Mouse (Mus musculus): Measurements from ENCODE around the gene Vstm5.
"Not testable (repeated sequence)": the region's sequence is repeated elsewhere in the genome, so short reads cannot be mapped to it uniquely, and the experiment has no call there.

Vstm5 gene

DNA sequence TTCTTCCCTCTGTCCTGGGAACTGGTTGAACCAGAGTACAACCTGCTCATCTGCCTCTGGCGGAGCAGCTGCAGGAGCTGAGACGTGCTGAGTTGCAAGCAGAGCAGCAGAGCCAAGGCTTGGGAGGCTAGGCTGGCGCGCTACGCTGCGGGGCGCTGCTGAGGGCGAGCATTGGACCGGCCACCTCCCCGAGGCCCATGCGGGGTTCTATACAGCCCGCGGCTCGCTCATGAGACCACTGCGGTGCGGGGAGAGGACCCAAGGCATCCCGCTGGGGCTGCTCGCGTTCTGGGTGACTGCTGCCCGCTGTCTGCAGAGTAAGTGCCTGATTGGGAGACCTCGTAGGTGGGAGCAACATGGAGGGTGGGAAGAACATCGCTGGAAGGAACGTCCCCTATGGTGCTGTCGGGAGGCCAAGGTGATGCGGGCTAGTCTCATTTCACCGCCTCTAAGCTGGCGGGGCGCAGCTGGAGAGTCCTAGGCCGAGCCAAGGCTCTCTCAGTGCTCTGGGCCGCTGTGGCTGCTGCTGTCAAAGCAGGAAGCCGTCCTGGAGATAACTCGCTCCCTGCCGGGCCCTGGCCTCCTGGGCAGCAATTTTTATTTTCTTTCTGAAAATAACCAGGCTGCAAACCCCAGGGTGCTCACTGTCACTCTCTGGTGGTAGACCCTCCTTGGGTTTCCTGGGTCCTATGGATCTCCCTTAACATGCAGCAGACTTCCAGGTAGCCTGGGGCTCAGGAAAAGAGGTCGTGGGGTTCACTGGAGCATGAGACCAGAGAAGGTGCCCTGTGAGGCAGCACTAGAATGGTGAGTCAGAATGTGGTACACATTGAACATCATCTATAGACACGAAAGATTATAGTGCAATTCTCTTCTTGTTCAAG lies at the start of gene Vstm5:
Gene Vstm5, plus strand, starts transcription at position 4 of the 884 bp plus-strand sequence.
- peak; percentile 43 for DNase-seq

GRCm38 (mm10) chr9:15194806-15195205 lies 44.0 kb upstream of the Vstm5 start:
- not testable (repeated sequence) for DNase-seq

DNA sequence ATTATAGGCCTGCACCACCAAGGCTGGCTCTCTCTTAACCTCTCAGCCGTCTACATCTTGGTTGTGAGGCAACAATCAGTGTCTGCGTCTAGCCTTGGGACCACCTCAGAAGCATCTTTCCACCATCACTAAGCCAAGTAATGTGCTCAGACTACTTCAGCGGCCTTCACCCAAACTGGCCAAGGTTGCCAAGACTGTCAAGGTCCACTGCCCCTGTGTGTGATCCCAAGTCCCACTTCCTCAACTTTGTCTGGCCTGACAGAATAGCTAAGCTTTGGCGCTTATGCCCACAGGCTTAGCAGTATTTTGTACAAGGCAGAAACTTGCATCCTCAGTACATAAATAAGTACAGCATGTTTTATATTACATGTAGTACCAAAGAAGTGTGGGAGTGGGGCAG lies 32.2 kb upstream of the Vstm5 start:
- DNase-seq = no peak

GRCm38 (mm10) chr9:15209320-15209719 lies 29.5 kb upstream of the Vstm5 start:
- no peak for DNase-seq

DNA sequence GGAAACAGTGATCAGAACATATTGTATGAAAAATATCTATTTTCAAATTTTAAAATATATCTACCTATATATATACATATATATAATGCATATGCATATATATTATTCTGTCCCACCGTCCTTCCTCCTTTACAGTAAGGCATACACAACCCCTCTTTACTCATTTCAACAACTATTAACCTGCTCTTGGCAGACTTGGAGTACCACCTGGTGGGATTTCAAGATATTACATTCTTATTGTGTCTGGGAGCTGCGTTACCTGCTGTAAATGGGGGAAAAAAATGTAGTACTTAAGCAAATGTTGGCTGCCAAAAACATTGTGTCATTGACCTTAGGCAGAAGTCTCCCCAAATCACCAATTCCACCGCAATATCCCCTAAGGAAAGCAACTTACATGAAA lies 27.0 kb upstream of the Vstm5 start:
- DNase-seq = no peak

GRCm38 (mm10) chr9:15213695-15214094 lies 25.1 kb upstream of the Vstm5 start:
- DNase-seq = no peak

- no peak for DNase-seq
Observed at GRCm38 (mm10) chr9:15224912-15225311, 13.9 kb upstream of the Vstm5 start.

GRCm38 (mm10) chr9:15232445-15232844 lies 6.4 kb upstream of the Vstm5 start:
- no peak for DNase-seq

GRCm38 (mm10) chr9:15233604-15234003 lies 5.2 kb upstream of the Vstm5 start:
- no peak for DNase-seq

DNA sequence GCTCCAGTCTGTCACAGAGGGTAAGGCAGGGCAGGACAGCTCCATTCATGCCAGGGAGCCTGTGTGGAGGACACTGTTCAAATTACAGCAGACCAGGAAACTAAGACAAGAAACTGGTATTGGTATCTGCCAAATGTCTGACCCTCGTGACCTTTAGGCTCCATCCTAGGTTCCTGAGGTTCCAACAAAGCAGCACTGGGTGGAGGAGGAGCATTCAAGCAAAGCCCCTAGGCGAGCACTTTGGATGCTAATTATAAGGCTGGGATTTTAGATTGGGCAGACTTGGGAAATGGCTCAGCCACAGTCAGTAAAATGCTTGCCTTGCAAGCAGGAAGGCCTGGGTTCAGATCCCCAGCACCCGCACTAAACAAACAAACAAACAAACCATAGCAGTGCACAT lies 2.9 kb upstream of the Vstm5 start:
- no peak for DNase-seq

DNA sequence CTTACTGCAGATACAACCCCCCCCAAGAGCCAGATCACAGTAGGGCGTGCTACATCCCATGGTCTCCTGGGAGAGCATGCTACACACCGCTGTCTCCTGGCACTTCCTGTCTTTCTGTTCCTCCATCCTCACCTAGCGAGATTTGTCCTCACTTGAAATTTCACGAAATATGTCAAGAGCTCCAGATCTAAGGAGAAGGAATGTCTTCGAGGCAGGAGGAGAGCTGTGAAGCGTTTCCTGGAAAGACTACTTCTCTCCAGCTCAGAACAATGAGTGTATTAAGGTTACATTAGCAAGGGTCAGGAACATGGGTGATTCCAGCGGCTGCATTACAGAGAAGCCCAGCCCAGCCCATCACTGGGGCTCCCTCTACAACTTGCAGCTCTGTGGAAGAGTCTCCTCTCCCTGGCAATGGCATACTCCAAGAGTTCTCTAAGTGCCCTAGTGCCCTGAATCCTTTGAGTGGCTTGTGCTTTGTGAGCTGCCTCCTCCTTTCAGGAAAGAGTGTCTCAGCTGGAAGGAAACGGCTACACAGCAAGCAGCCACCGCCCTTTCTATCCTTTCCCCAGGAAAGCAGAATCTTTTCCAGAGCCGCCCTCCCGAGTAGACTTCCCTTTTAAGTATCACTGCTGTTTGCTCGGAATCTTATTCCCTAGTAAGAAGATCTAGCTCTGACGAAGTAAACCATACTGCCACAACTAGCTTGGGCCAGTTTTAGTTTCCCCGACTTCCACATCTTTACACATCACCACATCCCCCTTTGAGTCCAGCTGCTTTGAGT lies 1.1 kb upstream of the Vstm5 start:
- DNase-seq = no peak

DNA sequence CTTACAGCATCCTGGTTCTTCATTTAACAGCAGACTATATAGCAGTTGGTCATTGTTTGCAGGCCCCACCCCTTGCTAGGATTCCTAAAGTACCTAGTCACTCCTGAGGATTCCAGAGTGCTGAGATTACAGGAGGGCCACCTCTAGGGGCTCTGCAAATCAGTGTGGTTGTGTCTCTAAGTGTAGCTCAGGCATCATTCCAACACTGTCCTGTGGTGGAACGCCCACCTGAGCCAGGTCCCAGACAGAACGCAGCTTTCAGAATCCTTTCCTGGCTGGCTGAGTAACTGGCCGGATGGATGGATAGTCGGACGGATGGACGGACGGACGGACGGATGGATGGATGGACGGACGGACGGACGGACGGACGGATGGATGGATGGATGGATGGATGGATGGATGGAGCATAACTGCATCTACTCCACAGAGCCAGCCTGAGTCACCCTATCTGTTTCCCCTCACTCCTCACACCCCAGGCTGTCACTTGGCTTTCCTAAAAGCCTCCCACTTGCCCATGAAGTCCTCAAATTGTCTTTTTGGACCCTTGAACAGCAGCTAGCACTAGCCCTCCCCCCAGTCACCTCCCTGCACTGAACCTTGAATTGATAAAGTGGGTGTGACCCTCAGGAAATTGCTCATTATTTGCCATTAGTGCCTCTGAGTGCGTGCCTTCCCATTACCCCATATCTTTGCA lies 401 bp upstream of the Vstm5 start:
- DNase-seq = no peak

DNA sequence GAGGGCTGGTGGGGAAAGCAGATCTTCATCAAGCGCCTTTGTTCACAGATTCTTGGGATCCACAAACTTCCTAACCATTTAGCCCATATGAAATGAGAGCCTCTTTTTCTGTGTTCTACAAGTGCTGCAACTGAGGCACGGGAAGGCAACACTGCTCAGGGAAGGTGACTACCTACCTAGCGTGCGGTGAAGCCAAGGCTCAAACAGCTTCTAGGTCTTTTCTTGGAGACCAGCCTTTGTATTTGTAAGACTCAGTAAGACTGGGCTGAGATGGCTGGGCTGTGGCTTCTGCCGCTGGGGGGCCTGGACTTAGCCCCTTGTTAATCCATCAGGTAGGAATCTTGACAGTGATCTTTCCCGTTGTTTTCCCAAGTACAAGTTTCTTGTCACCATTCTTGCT lies 1.2 kb downstream of the Vstm5 start:
- DNase-seq = no peak

- DNase-seq = no peak
Observed at GRCm38 (mm10) chr9:15240863-15241595, 2.2 kb downstream of the Vstm5 start.

DNA sequence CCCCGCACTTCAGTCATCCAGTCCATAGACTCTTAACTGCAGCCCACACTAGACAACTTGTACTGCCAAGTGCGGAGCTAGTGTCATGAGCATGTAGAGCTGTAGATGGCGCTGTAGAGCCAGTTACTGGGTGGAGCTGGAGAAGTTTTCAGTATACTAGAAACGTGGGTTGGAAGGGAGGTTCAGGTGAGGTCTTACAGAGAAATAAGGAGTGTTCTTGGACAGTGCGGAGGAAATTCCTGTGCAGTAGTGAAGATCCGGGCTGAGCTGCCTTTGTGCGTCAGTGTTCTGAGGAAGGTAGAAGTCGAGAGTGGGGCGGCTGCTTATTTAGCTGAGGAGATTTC lies 2.7 kb downstream of the Vstm5 start:
- DNase-seq = peak; percentile 75

GRCm38 (mm10) chr9:15242130-15242529 lies 3.3 kb downstream of the Vstm5 start:
- no peak for DNase-seq

DNA sequence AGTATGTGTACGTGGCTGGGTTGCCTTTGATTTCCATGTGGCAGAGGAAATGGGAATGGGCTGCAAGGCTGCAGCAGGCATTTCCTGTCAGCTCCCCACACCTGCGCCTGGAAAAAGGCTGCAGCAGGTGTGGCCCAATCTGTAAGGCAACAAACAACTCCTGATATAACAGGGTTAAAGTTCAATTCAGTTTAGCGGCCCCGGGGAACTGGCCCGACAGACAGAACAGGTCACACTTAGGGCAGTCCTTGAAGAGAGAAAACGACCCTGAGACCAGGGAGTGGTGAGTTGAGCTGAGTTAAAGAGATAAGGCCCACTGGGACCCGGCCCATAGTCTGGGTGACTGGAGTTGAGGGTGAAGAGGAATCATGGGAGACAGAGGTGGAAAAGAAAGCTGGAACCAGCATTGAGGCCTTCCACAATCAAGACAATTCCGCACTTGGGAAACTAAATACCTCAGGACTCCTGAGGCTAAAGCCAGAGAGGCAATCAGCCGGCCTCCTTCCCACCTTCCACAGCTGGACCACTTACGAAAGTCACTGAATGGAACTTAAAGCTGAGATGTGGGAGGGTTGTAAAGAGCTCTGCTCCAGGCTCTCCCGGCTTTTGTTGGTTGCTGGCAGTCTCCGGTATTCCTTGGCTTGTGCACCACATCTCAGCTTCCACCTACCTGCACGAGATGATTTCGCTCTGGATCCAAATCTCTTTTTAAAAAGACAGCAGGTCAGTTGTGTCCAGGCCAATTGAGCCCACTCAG lies 6.7 kb downstream of the Vstm5 start:
- no peak for DNase-seq

- no peak for DNase-seq
Observed at GRCm38 (mm10) chr9:15250376-15250775, 11.5 kb downstream of the Vstm5 start.

DNA sequence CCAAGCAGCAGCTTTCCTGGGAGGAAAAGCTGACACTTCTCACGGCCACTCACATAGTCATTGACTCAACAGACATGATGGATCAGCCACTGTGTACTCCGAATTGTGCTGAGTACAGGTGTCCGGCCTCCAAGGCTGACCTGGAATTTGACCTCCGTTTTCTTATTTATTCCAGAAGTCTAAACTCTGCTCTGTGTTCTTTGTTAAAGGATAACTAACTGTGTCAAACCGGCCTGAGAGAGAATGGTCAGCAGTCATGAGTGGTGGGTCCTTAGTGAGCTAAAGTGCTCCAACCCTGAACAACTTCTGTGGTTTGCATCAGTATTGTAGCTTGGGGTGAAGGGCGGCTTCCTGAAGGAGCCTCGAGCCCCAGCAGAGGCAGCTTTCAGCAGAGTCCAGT lies 13.4 kb downstream of the Vstm5 start:
- no peak for DNase-seq

- no peak for DNase-seq
Observed at GRCm38 (mm10) chr9:15254501-15254900, 15.7 kb downstream of the Vstm5 start.

GRCm38 (mm10) chr9:15256214-15256613 lies 17.4 kb downstream of the Vstm5 start:
- no peak for DNase-seq

DNA sequence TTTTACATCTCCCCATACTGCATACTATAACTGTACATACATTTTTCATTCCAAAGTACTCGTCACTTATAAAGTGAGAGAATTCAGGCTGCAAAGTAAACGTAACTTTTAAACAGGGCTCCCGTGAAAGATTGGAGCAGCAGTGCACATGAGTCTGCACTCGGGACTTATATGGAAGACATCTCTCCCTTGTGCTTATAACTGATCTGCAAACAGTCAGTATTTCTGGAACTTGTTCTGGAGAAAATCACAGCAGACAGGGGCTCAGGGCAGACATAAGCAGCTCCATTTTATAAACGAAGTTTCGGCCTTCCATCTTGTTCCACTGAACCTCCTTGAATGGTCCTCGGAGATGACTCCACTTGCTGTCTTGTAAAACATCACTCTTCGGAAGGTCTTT lies 23.1 kb downstream of the Vstm5 start:
- DNase-seq = no peak

Measured in liver (tissue).